Comparison of ENCODE assay signal across 22 mouse cellular contexts in genomic region chr12:12787161-12787560, GRCm38 (mm10).
DNase-seq lines count a peak whose midpoint lies in the region; ATAC-seq and TF ChIP-seq lines count a peak whose summit lies in the region.
"Had no signal": no experiment of that assay in that cellular context is flagged by ENCODE, and none has a peak within 500 bp of the region (broad histone marks: within the 10 kb centered on the region; RNA-seq: fewer than 3 reads in every experiment).

No protein-coding gene starts in this region.

- peaks cover 24% of the 10 kb centered on the region for H3K4me1 ChIP-seq in hindbrain, embryonic 12.5 days
- H3K4me1 ChIP-seq in hindbrain, postnatal 0 days (ENCODE audit: insufficient read depth, low read length), result peaks cover 8% of the 10 kb centered on the region; the same call in 1 of the 2 replicates
- H3K4me1 ChIP-seq in E14TG2a.4 (replicated peaks; ENCODE audit: low read depth, low read length) (peaks cover 90% of the 10 kb centered on the region), ES-E14 (ENCODE audit: control insufficient read depth in 2 of 2, insufficient read depth in 2 of 2, low read length in 2 of 2, poor library complexity in 1 of 2) (peaks cover 16 to 32% of the 10 kb centered on the region in 2 experiments)
- H3K4me1 ChIP-seq in intestine, embryonic 16.5 days (ENCODE audit: control insufficient read depth, insufficient read depth, low read length), result peaks cover 7% of the 10 kb centered on the region
- peaks cover 29% of the 10 kb centered on the region for H3K4me1 ChIP-seq in kidney, embryonic 15.5 days

- H3K27ac ChIP-seq in hindbrain, embryonic 12.5 days, result no peak overlapping the region
- H3K27ac ChIP-seq in hindbrain, postnatal 0 days, result no peak overlapping the region
- peak overlapping the region; percentile 99 for H3K27ac ChIP-seq in ES-E14 (ENCODE audit: insufficient read depth, low read depth, low read length, poor library complexity, severe bottlenecking)
- H3K27ac ChIP-seq in intestine, embryonic 16.5 days (ENCODE audit: low read length), result peak overlapping the region; percentile 92
- H3K27ac ChIP-seq in kidney, embryonic 15.5 days, result no peak overlapping the region
- H3K27ac ChIP-seq: forebrain, embryonic 13.5 days; gastrocnemius, adult 2 months; hindbrain, embryonic 13.5 days; liver, embryonic 12.5 days; midbrain, embryonic 13.5 days had no signal

- in situ Hi-C loops in ES-E14 (cut with MboI; ENCODE audit: low sequenced_read_pairs in 2 of 2, unreplicated experiment in 2 of 2), result loop anchor here in 1 of 2 experiments (10.0 kb wide), 1 partner anchor 148 kb away; no protein-coding TSS in a partner anchor

- H3K4me2 ChIP-seq in hindbrain, embryonic 12.5 days (replicated peaks), result peak overlapping the region; percentile 48; the same call in 1 of the 2 replicates
- H3K4me2 ChIP-seq in hindbrain, postnatal 0 days (ENCODE audit: low read depth, low read length), result no peak overlapping the region
- peak overlapping the region; percentile 58 for H3K4me2 ChIP-seq in intestine, embryonic 16.5 days (ENCODE audit: low read depth, low read length)
- no peak overlapping the region for H3K4me2 ChIP-seq in kidney, embryonic 15.5 days

- TF ChIP-seq CTCF in hindbrain, postnatal 0 days (IDR thresholded peaks at IDR 0.05; ENCODE audit: low read depth), result no peak
- TF ChIP-seq CTCF in E14TG2a.4 (conservative IDR thresholded peaks at IDR 0.05; ENCODE audit: low read length), result no peak

- peaks cover 29% of the 10 kb centered on the region for H3K27me3 ChIP-seq in hindbrain, embryonic 12.5 days
- no peaks in the 10 kb centered on the region for H3K27me3 ChIP-seq in hindbrain, postnatal 0 days (ENCODE audit: insufficient read depth, low read length)
- no peaks in the 10 kb centered on the region for H3K27me3 ChIP-seq in E14TG2a.4 (ENCODE audit: insufficient read depth, low read length)
- no peaks in the 10 kb centered on the region for H3K27me3 ChIP-seq in intestine, embryonic 16.5 days (replicated peaks; ENCODE audit: control insufficient read depth, insufficient read depth, low read length)
- 0 out of 2 replicates have a peak, but pooled peaks cover 2% of the 10 kb centered on the region for H3K27me3 ChIP-seq in kidney, embryonic 15.5 days

- H3K9me3 ChIP-seq in hindbrain, embryonic 12.5 days (replicated peaks), result 0 out of 2 replicates have a peak, but pooled peaks cover 4% of the 10 kb centered on the region
- no peaks in the 10 kb centered on the region for H3K9me3 ChIP-seq in hindbrain, postnatal 0 days (ENCODE audit: low read length)
- peaks cover 17% of the 10 kb centered on the region for H3K9me3 ChIP-seq in E14TG2a.4 (ENCODE audit: low read length)
- H3K9me3 ChIP-seq in ES-E14 (ENCODE audit: control insufficient read depth, insufficient read depth, low read depth, low read length), result no peaks in the 10 kb centered on the region
- no peaks in the 10 kb centered on the region for H3K9me3 ChIP-seq in intestine, embryonic 16.5 days (ENCODE audit: control insufficient read depth, low read length)
- no peaks in the 10 kb centered on the region for H3K9me3 ChIP-seq in kidney, embryonic 15.5 days (replicated peaks)
- H3K9me3 ChIP-seq: hindbrain, embryonic 13.5 days; liver, embryonic 12.5 days; midbrain, embryonic 13.5 days had no signal

- H3K9ac ChIP-seq in hindbrain, embryonic 12.5 days, result no peak overlapping the region
- H3K9ac ChIP-seq in hindbrain, postnatal 0 days (replicated peaks; ENCODE audit: low read length), result no peak overlapping the region
- H3K9ac ChIP-seq in ES-E14 (ENCODE audit: insufficient read depth, low read depth, low read length, poor library complexity, severe bottlenecking), result 0 out of 2 replicates have a peak overlapping the region, but pooled peaks have one; percentile 57
- peak overlapping the region; percentile 68 for H3K9ac ChIP-seq in intestine, embryonic 16.5 days (ENCODE audit: low read depth, low read length)
- H3K9ac ChIP-seq in kidney, embryonic 15.5 days, result no peak overlapping the region
- H3K9ac ChIP-seq: liver, embryonic 12.5 days had no signal

- ATAC-seq in hindbrain, embryonic 12.5 days (ENCODE audit: low FRiP score), result no peak
- ATAC-seq in hindbrain, postnatal 0 days, result no peak
- ATAC-seq in intestine, embryonic 16.5 days, result no peak
- no peak for ATAC-seq in kidney, embryonic 15.5 days (replicated peaks; ENCODE audit: low FRiP score)
- ATAC-seq: inflammation-experienced regulatory T-cells, adult 6 months; liver, embryonic 12.5 days had no signal

- 29% methylated on average over 4 of the region's 4 CpGs for WGBS in hindbrain, embryonic 12.5 days
- 56% methylated on average over 4 of the region's 4 CpGs for WGBS in hindbrain, postnatal 0 days
- WGBS in intestine, embryonic 16.5 days, result 35% methylated on average over 4 of the region's 4 CpGs
- 57% methylated on average over 4 of the region's 4 CpGs for WGBS in kidney, embryonic 15.5 days

- H3K4me3 ChIP-seq in hindbrain, embryonic 12.5 days, result no peak overlapping the region
- H3K4me3 ChIP-seq in hindbrain, postnatal 0 days (ENCODE audit: low read length), result no peak overlapping the region
- H3K4me3 ChIP-seq in E14TG2a.4 (replicated peaks; ENCODE audit: low read length), result peak overlapping the region; percentile 79
- H3K4me3 ChIP-seq in ES-E14 (ENCODE audit: insufficient read depth in 1 of 2, low read depth in 1 of 2, low read length in 2 of 2, poor library complexity in 1 of 2, severe bottlenecking in 1 of 2), result peak overlapping the region; percentile 53 to 62
- H3K4me3 ChIP-seq in intestine, embryonic 16.5 days (ENCODE audit: low read length), result peak overlapping the region; percentile 40; the same call in 1 of the 2 replicates
- no peak overlapping the region for H3K4me3 ChIP-seq in kidney, embryonic 15.5 days (replicated peaks)

- no peaks in the 10 kb centered on the region for H3K36me3 ChIP-seq in hindbrain, embryonic 12.5 days
- no peaks in the 10 kb centered on the region for H3K36me3 ChIP-seq in hindbrain, postnatal 0 days (ENCODE audit: insufficient read depth, low read length)
- H3K36me3 ChIP-seq in E14TG2a.4 (ENCODE audit: insufficient read depth, low read length) (peaks cover 25% of the 10 kb centered on the region), ES-E14 (ENCODE audit: control insufficient read depth, insufficient read depth, low read length, poor library complexity, severe bottlenecking) (peaks cover 2% of the 10 kb centered on the region; the same call in 1 of the 2 replicates)
- no peaks in the 10 kb centered on the region for H3K36me3 ChIP-seq in intestine, embryonic 16.5 days (ENCODE audit: control insufficient read depth, insufficient read depth, low read length)
- H3K36me3 ChIP-seq in kidney, embryonic 15.5 days, result no peaks in the 10 kb centered on the region
- H3K36me3 ChIP-seq: hindbrain, embryonic 13.5 days; liver, embryonic 12.5 days; midbrain, embryonic 13.5 days had no signal

- DNase-seq in hindbrain, postnatal 0 days (ENCODE audit: low spot score), result no peak
- no peak for DNase-seq in ES-E14 (ENCODE audit: low read depth, low spot score)
- no peak for DNase-seq in thymus, postnatal 36 days
- DNase-seq in spleen, adult 18-20 months, result no peak
- DNase-seq: adrenal gland, postnatal 14 days; cerebellum, adult 9-11 months; gastrocnemius, adult 2 months; heart, postnatal 14 days; kidney, postnatal 4 days; layer of hippocampus, adult 9-11 months; left cerebral cortex, postnatal 4 days; lung, adult 18-20 months; lung, postnatal 14 days had no signal

TF ChIP-seq in ES-E14, 5 proteins besides CTCF, POLR2A, EP300 and RAD21:
- no peak for TF ChIP-seq MAFK (IDR thresholded peaks at IDR 0.05; ENCODE audit: insufficient read depth, low read depth, low read length)
- TF ChIP-seq ZNF384 (IDR thresholded peaks at IDR 0.05; ENCODE audit: low read depth, low read length), result no peak
- TF ChIP-seq CHD2 (IDR thresholded peaks at IDR 0.05; ENCODE audit: low read depth, low read length), result no peak
- TF ChIP-seq HCFC1 (IDR thresholded peaks at IDR 0.05; ENCODE audit: borderline replicate concordance, insufficient read depth, low read length), result no peak
- TF ChIP-seq ZC3H11A (IDR thresholded peaks at IDR 0.05; ENCODE audit: borderline replicate concordance, low read depth, low read length), result no peak

Comparison
In these comparisons a context has a peak if more than half of its experiments do, and no peak if none do; other contexts are left out.
1. H3K4me2 ChIP-seq: peak in hindbrain, embryonic 12.5 days (single experiment) and intestine, embryonic 16.5 days (single experiment); none in hindbrain, postnatal 0 days (single experiment) and kidney, embryonic 15.5 days (single experiment).
2. H3K27ac ChIP-seq: peak in ES-E14 (single experiment) and intestine, embryonic 16.5 days (single experiment); none in hindbrain, embryonic 12.5 days (single experiment), hindbrain, postnatal 0 days (single experiment) and kidney, embryonic 15.5 days (single experiment).
3. H3K4me3 ChIP-seq: peak in E14TG2a.4 (single experiment), ES-E14 (2 of 2) and intestine, embryonic 16.5 days (single experiment); none in hindbrain, embryonic 12.5 days (single experiment), hindbrain, postnatal 0 days (single experiment) and kidney, embryonic 15.5 days (single experiment).
4. H3K9ac ChIP-seq: peak in ES-E14 (single experiment) and intestine, embryonic 16.5 days (single experiment); none in hindbrain, embryonic 12.5 days (single experiment), hindbrain, postnatal 0 days (single experiment) and kidney, embryonic 15.5 days (single experiment).